Mouse (Mus musculus): ENCODE data around the gene Taar2. TPM values are rescaled to one million over a fixed set of nuclear protein-coding genes. Genes with fewer than 3 reads are reported as not detected.

The Taar2 gene
- total and polyA plus RNA-seq, 2 experiments from 2014 or later = 0.15 TPM; not detected in 1

- no peaks in the 10 kb centered on the region for H3K4me1 ChIP-seq (ENCODE audit: insufficient read depth)
- no peaks in the 10 kb centered on the region for H3K36me3 ChIP-seq (ENCODE audit: insufficient read depth)
- H3K27me3 ChIP-seq (ENCODE audit: insufficient read depth, low read length) = no peaks in the 10 kb centered on the region
- H3K9ac ChIP-seq = no peak overlapping the region
- 55% methylated on average over 3 of the region's 3 CpGs for WGBS
- H3K9me3 ChIP-seq (ENCODE audit: low read length) = no peaks in the 10 kb centered on the region
- ATAC-seq (no peak), DNase-seq (no peak)
- H3K27ac ChIP-seq (ENCODE audit: low read depth, low read length) = no peak overlapping the region
- TF ChIP-seq CTCF (IDR thresholded peaks at IDR 0.05; ENCODE audit: low read depth) = no peak
- no peak overlapping the region for H3K4me3 ChIP-seq (ENCODE audit: low read depth, low read length)
- no peak overlapping the region for H3K4me2 ChIP-seq (ENCODE audit: low read depth)
Observed at GRCm38 (mm10) chr10:23959071-23959470, 20.7 kb downstream of the Taar2 start.

GRCm38 (mm10) chr10:23960444-23960915 lies 22.1 kb downstream of the Taar2 start, which contains the start of gene Taar4:
Gene Taar4, plus strand, starts transcription at chr10:23960494.
- TF ChIP-seq CTCF (IDR thresholded peaks at IDR 0.05; ENCODE audit: low read depth) = no peak

DNA sequence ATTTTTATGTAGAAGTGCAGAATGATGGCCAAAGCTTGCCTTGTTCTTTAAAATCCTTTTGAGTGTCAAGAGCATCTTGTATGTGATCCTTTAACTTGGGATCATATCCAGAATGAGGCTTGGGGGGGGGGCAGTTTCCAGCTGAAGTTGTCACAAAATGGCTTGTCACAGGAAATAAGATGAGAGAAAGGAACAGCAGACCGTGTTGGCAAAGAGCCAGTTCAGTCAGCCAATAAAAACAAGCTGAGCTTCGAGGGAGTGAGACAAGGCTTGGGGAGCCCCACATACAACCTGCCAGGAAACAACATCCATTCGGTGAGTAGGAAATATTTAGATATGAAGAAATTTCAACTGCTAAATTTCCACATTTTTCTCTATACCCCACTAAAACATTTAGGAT lies 25.1 kb downstream of the Taar2 start:
- no peak for TF ChIP-seq CTCF (IDR thresholded peaks at IDR 0.05; ENCODE audit: low read depth)
- DNase-seq = peak; percentile 10
- ATAC-seq = peak; percentile 42; the same call in 1 of the 2 replicates
- no peaks in the 10 kb centered on the region for H3K9me3 ChIP-seq (ENCODE audit: low read length)
- H3K4me3 ChIP-seq (ENCODE audit: low read depth, low read length) = no peak overlapping the region
- no peaks in the 10 kb centered on the region for H3K36me3 ChIP-seq (ENCODE audit: insufficient read depth)
- WGBS = 38% methylated on average over 3 of the region's 3 CpGs
- H3K27ac ChIP-seq (ENCODE audit: low read depth, low read length) = no peak overlapping the region
- no peaks in the 10 kb centered on the region for H3K4me1 ChIP-seq (ENCODE audit: insufficient read depth)
- H3K4me2 ChIP-seq (ENCODE audit: low read depth) = no peak overlapping the region
- no peaks in the 10 kb centered on the region for H3K27me3 ChIP-seq (ENCODE audit: insufficient read depth, low read length)
- H3K9ac ChIP-seq = no peak overlapping the region

More at GRCm38 (mm10) chr10:23960444-23960915, 22.1 kb downstream of the Taar2 start, which contains the start of gene Taar4:
- Histone ChIP-seq H3K4me1 (ENCODE audit: insufficient read depth) (no peaks in the 10 kb centered on the region), H3K4me2 (ENCODE audit: low read depth) (no peak within 1 kb of the TSS), H3K9me3 (ENCODE audit: low read length) (no peaks in the 10 kb centered on the region), H3K9ac (no peak within 1 kb of the TSS), H3K4me3 (ENCODE audit: low read depth, low read length) (no peak within 1 kb of the TSS), H3K27me3 (ENCODE audit: insufficient read depth, low read length) (no peaks in the 10 kb centered on the region), H3K36me3 (ENCODE audit: insufficient read depth) (no peaks in the 10 kb centered on the region), H3K27ac (ENCODE audit: low read depth, low read length) (no peak within 1 kb of the TSS)
- ATAC-seq (no peak), DNase-seq (no peak)
- WGBS = 97% methylated on average over 13 of the region's 13 CpGs

DNA sequence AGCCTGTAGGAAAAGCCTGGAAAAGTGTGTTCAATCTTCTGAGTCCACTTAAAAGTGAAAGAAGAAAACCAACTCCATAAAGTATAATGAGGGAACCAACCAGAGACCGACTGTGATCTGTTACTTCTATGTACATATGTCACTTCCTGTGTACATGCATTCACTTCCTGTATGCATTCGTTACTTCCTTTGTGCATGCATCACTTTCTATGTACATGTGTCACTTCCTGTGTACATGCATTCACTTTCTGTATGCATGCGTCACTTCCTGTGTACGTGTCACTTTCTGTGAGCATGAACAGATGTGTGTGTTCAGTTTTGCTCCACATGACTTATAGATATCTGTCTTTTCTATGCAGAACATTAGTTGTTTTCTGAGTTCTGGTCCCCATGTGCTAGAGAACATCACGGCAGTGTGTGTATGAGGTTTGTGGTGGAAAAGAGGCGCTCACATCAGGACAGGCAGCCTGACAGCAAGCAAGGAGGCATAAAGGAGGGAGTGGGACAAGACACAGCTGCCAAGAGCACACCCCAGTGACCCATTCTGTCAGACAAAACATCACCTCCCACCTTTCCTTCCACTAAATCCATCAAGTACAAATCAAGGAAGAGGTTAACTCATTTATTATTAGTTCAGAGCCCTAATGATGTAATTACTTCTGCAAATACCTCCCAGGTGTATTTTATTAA lies 26.7 kb downstream of the Taar2 start:
- Histone ChIP-seq H3K27me3 (ENCODE audit: insufficient read depth, low read length) (no peaks in the 10 kb centered on the region), H3K9ac (no peak overlapping the region), H3K27ac (ENCODE audit: low read depth, low read length) (no peak overlapping the region), H3K4me1 (ENCODE audit: insufficient read depth) (no peaks in the 10 kb centered on the region), H3K4me3 (ENCODE audit: low read depth, low read length) (no peak overlapping the region), H3K36me3 (ENCODE audit: insufficient read depth) (no peaks in the 10 kb centered on the region), H3K4me2 (ENCODE audit: low read depth) (no peak overlapping the region), H3K9me3 (ENCODE audit: low read length) (no peaks in the 10 kb centered on the region)
- DNase-seq (no peak), ATAC-seq (no peak)
- WGBS = 91% methylated on average over 6 of the region's 6 CpGs
- TF ChIP-seq CTCF (IDR thresholded peaks at IDR 0.05; ENCODE audit: low read depth) = no peak

GRCm38 (mm10) chr10:23970656-23971165 lies 32.3 kb downstream of the Taar2 start, which contains the start of gene Taar5:
Gene Taar5, plus strand, starts transcription at chr10:23970706.
- Histone ChIP-seq H3K9me3 (ENCODE audit: low read length) (no peaks in the 10 kb centered on the region), H3K27me3 (ENCODE audit: insufficient read depth, low read length) (no peaks in the 10 kb centered on the region), H3K9ac (no peak within 1 kb of the TSS), H3K4me1 (ENCODE audit: insufficient read depth) (no peaks in the 10 kb centered on the region), H3K27ac (ENCODE audit: low read depth, low read length) (no peak within 1 kb of the TSS), H3K36me3 (ENCODE audit: insufficient read depth) (no peaks in the 10 kb centered on the region), H3K4me3 (ENCODE audit: low read depth, low read length) (no peak within 1 kb of the TSS), H3K4me2 (ENCODE audit: low read depth) (no peak within 1 kb of the TSS)
- 93% methylated on average over 11 of the region's 11 CpGs for WGBS
- ATAC-seq (no peak), DNase-seq (no peak)
- TF ChIP-seq CTCF (IDR thresholded peaks at IDR 0.05; ENCODE audit: low read depth) = no peak

- Histone ChIP-seq H3K27me3 (ENCODE audit: insufficient read depth, low read length) (no peaks in the 10 kb centered on the region), H3K9ac (no peak overlapping the region), H3K4me2 (ENCODE audit: low read depth) (no peak overlapping the region), H3K36me3 (ENCODE audit: insufficient read depth) (no peaks in the 10 kb centered on the region), H3K4me1 (ENCODE audit: insufficient read depth) (no peaks in the 10 kb centered on the region), H3K9me3 (ENCODE audit: low read length) (no peaks in the 10 kb centered on the region), H3K4me3 (ENCODE audit: low read depth, low read length) (no peak overlapping the region), H3K27ac (ENCODE audit: low read depth, low read length) (no peak overlapping the region)
- DNase-seq (no peak), ATAC-seq (no peak)
- no peak for TF ChIP-seq CTCF (IDR thresholded peaks at IDR 0.05; ENCODE audit: low read depth)
- 90% methylated on average over 5 of the region's 5 CpGs for WGBS
Observed at GRCm38 (mm10) chr10:23971256-23971655, 32.9 kb downstream of the Taar2 start.

GRCm38 (mm10) chr10:23977958-23978357 lies 39.6 kb downstream of the Taar2 start:
- H3K4me3 ChIP-seq (ENCODE audit: low read depth, low read length) = no peak overlapping the region
- WGBS = 45% methylated on average over 4 of the region's 4 CpGs
- H3K9me3 ChIP-seq (ENCODE audit: low read length) = no peaks in the 10 kb centered on the region
- H3K27ac ChIP-seq (ENCODE audit: low read depth, low read length) = no peak overlapping the region
- no peaks in the 10 kb centered on the region for H3K36me3 ChIP-seq (ENCODE audit: insufficient read depth)
- no peaks in the 10 kb centered on the region for H3K27me3 ChIP-seq (ENCODE audit: insufficient read depth, low read length)
- TF ChIP-seq CTCF (IDR thresholded peaks at IDR 0.05; ENCODE audit: low read depth) = no peak
- H3K4me2 ChIP-seq (ENCODE audit: low read depth) = no peak overlapping the region
- H3K4me1 ChIP-seq (ENCODE audit: insufficient read depth) = no peaks in the 10 kb centered on the region
- ATAC-seq (no peak), DNase-seq (no peak)
- no peak overlapping the region for H3K9ac ChIP-seq
